Mouse (Mus musculus) midbrain, embryonic 16.5 days (tissue): ENCODE measurements around the gene En1. TPM values are rescaled to one million over a fixed set of nuclear protein-coding genes. Genes with fewer than 3 reads are reported as not detected.

Experiments
- ATAC-seq: fragments of 200-750 bp; cut with Nextera tagmentation; 2 replicates; pipeline ENCODE4 v1.8.0; 2017; ENCODE audit warnings: moderate TSS enrichment
- H3K27ac ChIP-seq: fragments of 300-500 bp; sonication (generic); 2 replicates; pipeline ENCODE4 v1.5.1; 2014; ENCODE audit warnings: mild to moderate bottlenecking, low read length, mixed read lengths
- H3K27me3 ChIP-seq: fragments of 300-500 bp; sonication (generic); 2 replicates; pipeline ENCODE4 v1.6.1; 2014; ENCODE audit warnings: low read depth, low read length, mixed read lengths; ENCODE audit not compliant: control insufficient read depth, insufficient read depth
- H3K36me3 ChIP-seq: fragments of 300-500 bp; sonication (generic); 2 replicates; pipeline ENCODE4 v1.6.1; 2014; ENCODE audit warnings: mild to moderate bottlenecking, low read length, moderate library complexity, mixed read lengths; ENCODE audit not compliant: control insufficient read depth, insufficient read depth
- H3K4me1 ChIP-seq: fragments of 300-500 bp; sonication (generic); 2 replicates; pipeline ENCODE4 v1.6.1; 2014; ENCODE audit warnings: mild to moderate bottlenecking, low read length, mixed read lengths; ENCODE audit not compliant: control insufficient read depth, insufficient read depth
- H3K4me2 ChIP-seq: fragments of 300-500 bp; sonication (generic); 2 replicates; pipeline ENCODE4 v1.6.1; 2014; ENCODE audit warnings: mild to moderate bottlenecking, low read length, mixed read lengths
- H3K4me3 ChIP-seq: fragments of 300-500 bp; sonication (generic); 2 replicates; pipeline ENCODE4 v1.5.1; 2014; ENCODE audit warnings: low read depth, mild to moderate bottlenecking, low read length, moderate library complexity, mixed read lengths
- H3K9ac ChIP-seq: fragments of 300-500 bp; sonication (generic); 2 replicates; pipeline ENCODE4 v1.6.1; 2014; ENCODE audit warnings: low read depth, low read length, mixed read lengths
- H3K9me3 ChIP-seq: fragments of 300-500 bp; sonication (generic); replicated peaks from 2 replicates; pipeline ENCODE4 v1.6.1; 2014; ENCODE audit warnings: mild to moderate bottlenecking, low read length, mixed read lengths; ENCODE audit not compliant: control insufficient read depth, poor library complexity, severe bottlenecking
- WGBS: fragments of 180-500 bp; shearing (Covaris S2); extraction: QIAGEN DNeasy Blood & Tissue Kit; methylation state at CpG from one replicate; pipeline ENCODE4 v1.1.7; 2014; 5-methylcytosine and 5-hydroxymethylcytosine counted together
- polyA plus RNA-seq: library from polyadenylated mRNA; unstranded; fragments of >200 nt; fragmentation: Nextera tagmentation; extraction: Ambion mirVana; gene quantifications from 2 replicates; pipeline ENCODE4 v1.2.1, GENCODE M21; 2015

Gene En1
- polyA plus RNA-seq, 1 experiment from 2014 or later: 7.6 TPM

DNA sequence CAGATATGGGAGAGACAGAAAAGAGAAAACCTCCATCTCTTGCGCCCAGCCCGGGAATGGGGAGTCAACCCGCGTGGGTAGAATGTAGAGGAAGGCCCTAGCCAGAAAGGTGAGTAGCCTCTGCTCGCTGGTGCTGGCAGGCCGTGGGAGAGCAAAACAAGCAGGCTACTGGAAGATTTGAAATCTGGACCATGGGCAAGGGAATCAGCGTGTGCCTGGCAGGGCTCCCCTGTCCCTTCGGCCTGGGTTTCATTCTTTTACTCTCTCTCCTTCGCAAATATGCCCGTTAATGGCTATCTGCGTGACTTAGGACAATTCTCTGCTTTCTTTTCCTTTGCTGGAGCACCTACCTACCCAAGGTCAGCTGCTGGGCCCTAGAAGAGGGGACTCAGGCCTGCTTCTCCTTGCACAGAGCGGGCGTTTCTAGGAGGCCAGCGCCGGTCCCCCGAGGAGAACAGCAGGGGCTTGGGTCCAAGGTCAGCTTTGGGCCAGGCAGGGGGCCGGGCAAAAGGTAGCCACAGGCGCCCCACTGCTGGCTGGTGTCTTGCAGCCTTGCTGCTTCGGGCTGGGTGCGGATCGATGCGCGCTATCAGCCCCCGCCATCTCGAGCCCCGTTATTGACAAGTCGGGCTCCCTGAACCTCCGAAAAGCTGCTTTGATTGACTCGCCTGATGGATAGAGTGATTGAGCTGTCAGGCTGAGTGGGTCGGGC lies 2.4 kb downstream of the En1 start:
- Histone ChIP-seq H3K27ac (peak overlapping the region; percentile 56), H3K9me3 (no peaks in the 10 kb centered on the region), H3K9ac (peak overlapping the region; percentile 77), H3K4me2 (peak overlapping the region; percentile 71), H3K36me3 (no peaks in the 10 kb centered on the region), H3K4me3 (peak overlapping the region; percentile 54), H3K27me3 (peaks cover 32% of the 10 kb centered on the region), H3K4me1 (peaks cover 14% of the 10 kb centered on the region)
- no peak for ATAC-seq
- WGBS: 5% methylated on average over 30 of the region's 30 CpGs

DNA sequence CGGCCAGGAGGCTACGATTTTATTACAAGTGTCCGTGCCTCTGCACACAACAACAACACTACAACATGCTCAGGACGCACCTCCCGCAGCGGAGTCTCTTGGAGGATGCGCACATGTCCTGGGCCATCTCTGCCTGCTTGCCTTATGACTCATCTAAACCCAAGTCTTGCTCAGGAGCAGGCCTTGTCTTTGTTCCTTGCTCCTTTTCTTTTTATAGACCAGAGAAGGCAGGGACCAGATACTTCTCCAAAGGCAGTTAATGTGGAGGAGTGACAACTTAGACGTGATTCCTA lies 2.9 kb downstream of the En1 start:
- H3K9me3 ChIP-seq: no peaks in the 10 kb centered on the region
- ATAC-seq: no peak
- H3K4me1 ChIP-seq: peaks cover 16% of the 10 kb centered on the region
- H3K27ac ChIP-seq: peak overlapping the region; percentile 56
- H3K4me3 ChIP-seq: peak overlapping the region; percentile 54
- no peaks in the 10 kb centered on the region for H3K36me3 ChIP-seq
- peak overlapping the region; percentile 71 for H3K4me2 ChIP-seq
- WGBS: 9% methylated on average over 8 of the region's 8 CpGs
- H3K9ac ChIP-seq: peak overlapping the region; percentile 77
- peaks cover 37% of the 10 kb centered on the region for H3K27me3 ChIP-seq

DNA sequence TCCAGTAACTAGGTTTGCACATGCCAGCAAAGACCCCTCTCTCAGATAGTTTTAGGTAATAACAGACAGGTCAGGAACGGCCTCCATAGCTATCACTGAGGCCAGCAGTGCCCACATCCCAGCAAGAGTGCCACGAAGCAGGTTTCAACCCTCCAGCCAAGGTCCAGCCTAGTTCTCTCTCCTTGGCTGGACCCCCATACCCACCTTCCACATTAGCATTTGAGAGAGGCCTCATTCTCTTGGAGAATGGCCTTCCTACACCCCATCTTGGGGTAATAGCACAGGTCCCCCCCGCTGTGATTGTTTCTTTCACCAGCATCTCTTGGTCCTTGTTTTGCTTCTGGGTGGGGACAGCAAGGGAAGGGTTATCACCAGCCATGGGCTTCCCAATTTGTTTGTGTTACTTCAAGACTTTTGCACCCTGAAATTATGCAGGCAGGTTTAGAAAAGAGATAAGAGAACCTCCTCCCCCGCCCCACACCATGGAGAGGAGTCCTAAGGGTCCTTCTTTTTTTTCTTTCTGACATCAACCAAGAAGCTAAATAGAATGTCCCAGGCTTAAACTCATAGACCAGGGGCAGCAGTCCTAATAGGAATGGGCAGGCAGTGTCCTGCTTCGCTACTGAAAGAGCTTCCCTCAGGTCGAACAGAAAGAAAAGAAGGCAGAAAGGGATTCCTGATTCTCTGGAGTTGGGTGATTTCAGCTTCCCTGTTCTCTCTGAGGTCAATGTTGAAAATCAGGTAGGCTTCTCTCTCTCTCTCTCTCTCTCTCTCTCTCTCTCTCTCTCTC lies 3.5 kb downstream of the En1 start:
- Histone ChIP-seq H3K4me3 (peak overlapping the region; percentile 54), H3K27me3 (peaks cover 39% of the 10 kb centered on the region), H3K4me2 (peak overlapping the region; percentile 71), H3K9me3 (no peaks in the 10 kb centered on the region), H3K27ac (peak overlapping the region; percentile 56), H3K36me3 (no peaks in the 10 kb centered on the region), H3K9ac (peak overlapping the region; percentile 77), H3K4me1 (peaks cover 16% of the 10 kb centered on the region)
- no peak for ATAC-seq
- WGBS: 6% methylated on average over 6 of the region's 6 CpGs

DNA sequence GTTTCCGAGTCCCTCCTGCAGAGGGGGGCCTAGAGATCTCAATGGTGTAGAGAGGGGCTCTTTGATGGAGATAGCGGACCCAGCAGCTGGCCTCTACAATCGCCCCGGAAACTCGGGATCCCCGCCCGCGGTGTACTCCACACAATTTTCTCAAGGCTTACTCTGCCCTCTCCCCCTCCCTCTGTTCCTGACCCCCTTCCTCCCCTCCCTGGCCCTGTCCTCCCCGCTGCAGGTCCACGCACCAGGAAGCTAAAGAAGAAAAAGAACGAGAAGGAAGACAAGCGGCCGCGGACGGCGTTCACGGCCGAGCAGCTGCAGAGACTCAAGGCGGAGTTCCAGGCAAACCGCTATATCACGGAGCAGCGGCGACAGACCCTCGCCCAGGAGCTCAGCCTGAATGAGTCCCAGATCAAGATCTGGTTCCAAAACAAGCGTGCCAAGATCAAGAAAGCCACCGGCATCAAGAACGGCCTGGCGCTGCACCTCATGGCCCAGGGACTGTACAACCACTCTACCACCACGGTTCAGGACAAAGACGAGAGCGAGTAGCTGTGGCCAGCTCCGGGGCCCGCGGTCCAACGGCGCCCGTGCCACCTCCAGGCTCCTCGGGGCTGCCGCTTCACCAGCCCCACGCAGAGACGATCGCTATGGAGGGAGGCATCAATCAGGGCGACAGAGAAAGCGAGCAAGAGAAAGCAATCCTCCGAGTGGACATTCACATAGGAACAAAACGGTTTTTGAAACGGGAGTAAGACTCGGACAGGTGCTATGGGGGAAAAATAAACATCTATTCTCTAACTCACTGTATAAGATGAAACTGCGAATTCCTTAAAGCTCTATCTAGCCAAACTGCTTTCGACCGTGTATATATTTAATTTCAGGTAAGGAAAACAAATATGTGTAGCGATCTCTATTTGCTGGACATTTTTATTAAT lies 4.7 kb downstream of the En1 start:
- H3K27ac ChIP-seq: peak overlapping the region; percentile 56
- no peak for ATAC-seq

DNA sequence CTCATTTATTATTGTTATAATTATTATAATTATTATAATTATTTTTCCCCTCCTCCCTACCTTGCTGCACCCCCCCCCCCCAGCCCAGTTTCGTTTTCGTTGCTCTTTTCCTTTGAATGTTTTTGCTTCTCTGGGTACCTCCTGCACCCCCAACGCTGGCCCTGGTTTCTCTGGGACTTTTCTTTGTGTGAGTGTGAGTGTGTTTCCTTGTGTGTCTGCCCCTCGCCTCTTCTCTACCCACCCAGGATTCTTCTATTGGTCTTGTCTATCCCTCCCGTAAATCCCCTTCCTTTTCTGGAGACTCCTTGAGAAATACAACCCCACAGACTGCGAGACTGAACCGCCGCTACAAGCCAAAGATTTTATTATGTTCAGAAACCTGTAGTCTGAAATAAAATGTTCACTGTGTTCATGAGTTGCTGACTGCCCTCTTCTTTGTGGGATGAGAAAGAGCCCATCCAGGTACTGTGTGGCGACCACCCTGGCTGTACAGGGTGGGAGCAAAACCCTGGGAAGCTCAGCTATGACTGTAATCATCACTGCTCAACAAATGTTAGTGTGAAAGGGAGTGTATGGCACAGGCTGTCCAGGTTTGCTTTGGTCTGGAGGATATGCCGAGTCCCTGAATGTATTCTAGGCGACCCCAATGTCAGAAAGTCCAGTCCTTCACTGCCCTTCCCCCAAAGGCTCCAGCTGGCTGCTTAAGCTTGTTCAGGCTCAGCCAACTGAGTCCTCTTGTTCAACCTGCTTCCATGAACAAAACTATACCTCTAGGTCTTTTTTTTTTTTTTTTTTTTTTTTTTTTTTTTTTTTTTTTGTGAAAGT lies 5.6 kb downstream of the En1 start:
- WGBS: 7% methylated on average over 11 of the region's 11 CpGs
- ATAC-seq: no peak
- H3K4me2 ChIP-seq: peak overlapping the region; percentile 41
- H3K4me1 ChIP-seq: peaks cover 11% of the 10 kb centered on the region
- no peaks in the 10 kb centered on the region for H3K36me3 ChIP-seq
- peak overlapping the region; percentile 48; the same call in 1 of the 2 replicates for H3K9ac ChIP-seq
- H3K4me3 ChIP-seq: peak overlapping the region; percentile 32
- peaks cover 54% of the 10 kb centered on the region for H3K27me3 ChIP-seq
- peak overlapping the region; percentile 65; the same call in 1 of the 2 replicates for H3K27ac ChIP-seq
- H3K9me3 ChIP-seq: no peaks in the 10 kb centered on the region

More for the DNA sequence above, 4.7 kb downstream of the En1 start:
- Histone ChIP-seq H3K36me3 (no peaks in the 10 kb centered on the region), H3K4me3 (peak overlapping the region; percentile 54), H3K27me3 (peaks cover 48% of the 10 kb centered on the region), H3K9ac (peak overlapping the region; percentile 70), H3K4me2 (peak overlapping the region; percentile 71), H3K9me3 (no peaks in the 10 kb centered on the region), H3K4me1 (peaks cover 16% of the 10 kb centered on the region)
- under 1% methylated on average over 50 of the region's 52 CpGs for WGBS

DNA sequence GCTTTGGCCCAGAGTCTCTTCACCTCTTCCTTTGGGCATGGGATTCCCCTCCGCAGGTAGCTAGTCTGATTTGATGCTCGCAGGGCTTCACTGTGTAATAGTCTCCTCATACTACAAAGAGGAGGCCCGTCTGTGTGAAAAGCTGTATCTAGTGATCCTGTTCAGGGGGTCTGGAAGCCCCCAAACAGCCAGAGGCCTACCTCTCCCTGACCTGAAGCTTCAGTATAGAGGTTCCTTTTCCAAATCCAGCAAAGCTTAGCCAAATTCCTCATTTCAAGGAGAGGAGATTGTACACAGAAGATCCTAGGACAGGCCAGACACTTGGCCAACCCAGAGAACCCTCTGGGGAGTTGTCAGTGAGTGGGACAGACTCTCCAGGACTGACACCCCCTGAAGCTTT lies 6.2 kb downstream of the En1 start:
- Histone ChIP-seq H3K27me3 (peaks cover 61% of the 10 kb centered on the region), H3K4me3 (peak overlapping the region; percentile 10; the same call in 1 of the 2 replicates), H3K36me3 (no peaks in the 10 kb centered on the region)

DNA sequence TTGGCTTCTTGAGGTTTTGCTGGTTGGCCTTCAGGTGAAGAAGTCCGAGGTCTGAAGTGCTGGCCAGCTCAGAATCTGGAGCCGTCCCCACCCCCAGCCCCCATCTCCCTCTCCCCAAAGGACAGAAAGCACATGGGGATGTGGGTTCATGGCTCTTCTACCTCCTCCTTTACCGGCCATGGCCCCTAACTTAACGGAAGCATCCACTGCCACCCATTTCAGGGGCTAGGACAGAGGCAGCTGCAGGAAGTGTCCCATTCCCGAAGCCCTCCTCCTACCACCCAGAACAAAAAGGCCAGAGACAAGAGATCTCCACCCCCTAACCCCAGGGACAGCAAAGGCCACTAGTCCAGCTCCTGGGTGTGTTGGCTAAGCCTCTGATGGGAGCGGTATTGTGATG lies 7.4 kb downstream of the En1 start:
- peaks cover 70% of the 10 kb centered on the region for H3K27me3 ChIP-seq
- peak overlapping the region; percentile 6; the same call in 1 of the 2 replicates for H3K4me3 ChIP-seq
- H3K4me1 ChIP-seq: peaks cover 5% of the 10 kb centered on the region; the same call in 1 of the 2 replicates
- H3K27ac ChIP-seq: peak overlapping the region; percentile 41
- H3K9me3 ChIP-seq: no peaks in the 10 kb centered on the region
- H3K36me3 ChIP-seq: no peaks in the 10 kb centered on the region
- ATAC-seq: no peak
- peak overlapping the region; percentile 41 for H3K4me2 ChIP-seq
- no peak overlapping the region for H3K9ac ChIP-seq
- 7% methylated on average over 6 of the region's 6 CpGs for WGBS

More for the DNA sequence above, 6.2 kb downstream of the En1 start:
- Histone ChIP-seq H3K4me1 (peaks cover 5% of the 10 kb centered on the region; the same call in 1 of the 2 replicates), H3K9ac (no peak overlapping the region; the same call in 1 of the 2 replicates), H3K27ac (peak overlapping the region; percentile 65; the same call in 1 of the 2 replicates), H3K4me2 (peak overlapping the region; percentile 41), H3K9me3 (no peaks in the 10 kb centered on the region)
- 27% methylated on average over 3 of the region's 3 CpGs for WGBS
- no peak for ATAC-seq
